Mouse (Mus musculus) embryonic facial prominence, embryonic 11.5 days (tissue): ENCODE measurements around the gene Cx3cr1. TPM values are rescaled to one million over a fixed set of nuclear protein-coding genes. Genes with fewer than 3 reads are reported as not detected.
"Not testable (repeated sequence)": the region's sequence is repeated elsewhere in the genome, so short reads cannot be mapped to it uniquely, and the experiment has no call there.

Source experiments
- ATAC-seq: fragments of 200-750 bp; cut with Nextera tagmentation; replicated peaks from 2 replicates; pipeline ENCODE4 v1.8.0; 2017; ENCODE audit warnings: low read depth; ENCODE audit not compliant: insufficient number of reproducible peaks, low FRiP score, low TSS enrichment
- DNase-seq: peaks from one replicate; pipeline ENCODE4 v3.0.0-alpha.2; 2015; ENCODE audit warnings: low spot score
- H3K27ac ChIP-seq: fragments of 300-500 bp; sonication (generic); replicated peaks from 2 replicates; pipeline ENCODE4 v1.5.1; 2014; ENCODE audit warnings: mild to moderate bottlenecking, low read depth, low read length, control low read depth
- H3K27me3 ChIP-seq: fragments of 300-500 bp; sonication (generic); 2 replicates; pipeline ENCODE4 v1.6.1; 2014; ENCODE audit warnings: mild to moderate bottlenecking, low read length, moderate library complexity, mixed read lengths; ENCODE audit not compliant: control insufficient read depth, insufficient read depth
- H3K36me3 ChIP-seq: fragments of 300-500 bp; sonication (generic); replicated peaks from 2 replicates; pipeline ENCODE4 v1.6.1; 2014; ENCODE audit warnings: low read depth, mild to moderate bottlenecking, low read length, moderate library complexity, mixed read lengths; ENCODE audit not compliant: control insufficient read depth, insufficient read depth
- H3K4me1 ChIP-seq: fragments of 300-500 bp; sonication (generic); 2 replicates; pipeline ENCODE4 v1.6.1; 2014; ENCODE audit warnings: low read length, mixed read lengths; ENCODE audit not compliant: control insufficient read depth, insufficient read depth
- H3K4me2 ChIP-seq: fragments of 300-500 bp; sonication (generic); 2 replicates; pipeline ENCODE4 v1.6.1; 2014; ENCODE audit warnings: low read depth, mild to moderate bottlenecking, control low read depth, low read length, moderate library complexity
- H3K4me3 ChIP-seq: fragments of 300-500 bp; sonication (generic); 2 replicates; pipeline ENCODE4 v1.5.1; 2014; ENCODE audit warnings: low read depth, low read length, control low read depth
- H3K9ac ChIP-seq: fragments of 300-500 bp; sonication (generic); replicated peaks from 2 replicates; pipeline ENCODE4 v1.6.1; 2014; ENCODE audit warnings: mild to moderate bottlenecking, control low read depth, low read length
- H3K9me3 ChIP-seq: fragments of 300-500 bp; sonication (generic); replicated peaks from 2 replicates; pipeline ENCODE4 v1.6.1; 2016; ENCODE audit warnings: mild to moderate bottlenecking, low read length, inconsistent platforms, mixed read lengths; ENCODE audit not compliant: control insufficient read depth
- WGBS: fragments of 180-500 bp; shearing (Covaris S2); extraction: QIAGEN DNeasy Blood & Tissue Kit; methylation state at CpG from one replicate; pipeline ENCODE4 v1.1.7; 2014; 5-methylcytosine and 5-hydroxymethylcytosine counted together
- polyA plus RNA-seq: library from polyadenylated mRNA; unstranded; fragments of >200 nt; fragmentation: Nextera tagmentation; extraction: Ambion mirVana; gene quantifications from 2 replicates; pipeline ENCODE4 v1.2.1, GENCODE M21; 2014

The Cx3cr1 gene
- polyA plus RNA-seq, 1 experiment from 2014 or later, result 2.4 TPM

DNA sequence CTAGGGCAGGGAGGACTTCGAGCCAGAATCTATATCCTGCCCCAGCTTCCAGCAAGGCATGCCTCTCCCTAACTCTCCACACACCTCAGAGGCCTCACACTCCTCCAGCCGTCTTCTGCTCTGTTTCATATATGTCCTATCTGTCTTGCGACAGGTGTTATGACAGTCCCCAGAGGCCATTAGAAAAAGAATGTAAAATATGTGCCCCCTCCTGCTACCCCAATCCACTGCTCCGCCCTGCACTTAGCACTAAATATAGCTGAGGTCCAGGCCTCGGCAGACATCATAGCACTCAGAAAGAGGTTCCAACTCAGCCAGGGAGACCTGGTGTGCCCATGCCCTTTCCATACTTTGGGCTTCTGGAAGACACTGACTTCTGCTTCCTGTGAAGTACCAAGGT lies 48.5 kb downstream of the Cx3cr1 start:
- Histone ChIP-seq H3K27ac (no peak overlapping the region), H3K4me1 (no peaks in the 10 kb centered on the region; the same call in none of the 2 replicates), H3K27me3 (no peaks in the 10 kb centered on the region), H3K36me3 (no peaks in the 10 kb centered on the region), H3K4me2 (no peak overlapping the region), H3K9ac (no peak overlapping the region), H3K9me3 (no peaks in the 10 kb centered on the region), H3K4me3 (no peak overlapping the region)
- ATAC-seq (no peak), DNase-seq (no peak)
- 55% methylated on average over 5 of the region's 5 CpGs for WGBS

DNA sequence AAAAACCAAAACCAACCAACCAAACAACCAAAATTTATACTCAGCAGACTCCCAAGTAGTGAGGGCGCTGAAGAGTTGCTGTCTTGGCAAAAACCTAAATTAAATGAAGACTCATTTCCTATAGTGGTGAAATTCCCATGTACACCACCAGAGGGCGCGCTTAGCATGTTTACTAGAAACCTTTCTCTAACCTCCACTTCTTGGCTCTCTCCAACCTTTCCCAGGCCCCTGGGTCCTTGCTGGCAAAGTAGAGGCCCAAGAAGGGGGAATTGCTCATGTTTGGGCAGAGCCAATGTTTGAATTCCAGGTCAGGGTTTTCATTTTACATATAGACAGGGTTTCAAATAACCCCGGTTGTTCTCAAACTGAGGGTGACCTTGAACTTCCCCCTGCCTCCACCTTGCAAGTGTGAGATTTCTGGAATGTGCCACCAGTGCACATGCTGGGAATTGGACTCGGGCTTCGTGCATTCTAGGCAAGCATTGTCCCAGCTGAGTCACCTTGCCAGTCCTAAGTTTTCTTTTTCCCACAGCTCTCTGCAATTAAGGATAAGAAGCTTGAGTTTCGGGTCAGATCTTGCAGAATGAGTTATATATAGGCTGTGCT lies 49.3 kb downstream of the Cx3cr1 start:
- DNase-seq, result peak; percentile 83
- 39% methylated on average over 7 of the region's 7 CpGs for WGBS

DNA sequence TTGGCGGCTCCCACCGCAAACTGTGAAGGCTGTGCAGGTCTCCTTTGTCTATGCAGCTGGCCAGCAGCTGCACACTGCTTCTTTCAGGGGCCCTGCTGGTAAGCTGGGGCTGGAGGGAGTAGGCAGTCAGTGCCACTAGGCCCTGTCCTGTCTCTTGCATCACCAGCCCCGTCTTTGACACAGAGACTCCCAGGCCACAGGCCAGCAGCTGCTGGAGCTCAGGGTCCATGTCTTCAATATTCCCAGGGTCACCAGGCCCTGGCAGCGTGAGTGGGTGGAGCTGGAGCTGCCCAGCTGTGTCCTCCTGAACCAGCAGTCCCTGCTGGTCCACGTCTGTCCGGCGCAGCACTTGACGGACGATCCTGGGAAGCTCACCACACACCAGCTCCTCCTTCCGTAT lies 52.7 kb downstream of the Cx3cr1 start:
- no peaks in the 10 kb centered on the region for H3K27me3 ChIP-seq
- H3K4me3 ChIP-seq, result no peak overlapping the region
- H3K9ac ChIP-seq, result no peak overlapping the region
- no peaks in the 10 kb centered on the region; the same call in none of the 2 replicates for H3K4me1 ChIP-seq
- no peak overlapping the region for H3K4me2 ChIP-seq
- no peaks in the 10 kb centered on the region for H3K9me3 ChIP-seq
- H3K36me3 ChIP-seq, result no peaks in the 10 kb centered on the region
- H3K27ac ChIP-seq, result no peak overlapping the region
- 77% methylated on average over 10 of the region's 10 CpGs for WGBS
- DNase-seq (no peak), ATAC-seq (no peak)

More for the DNA sequence above, 49.3 kb downstream of the Cx3cr1 start:
- H3K4me1 ChIP-seq, result no peaks in the 10 kb centered on the region; the same call in none of the 2 replicates
- H3K9ac ChIP-seq, result no peak overlapping the region
- no peak overlapping the region for H3K4me2 ChIP-seq
- H3K4me3 ChIP-seq, result no peak overlapping the region
- H3K27ac ChIP-seq, result no peak overlapping the region
- ATAC-seq, result no peak
- H3K36me3 ChIP-seq, result no peaks in the 10 kb centered on the region
- H3K27me3 ChIP-seq, result no peaks in the 10 kb centered on the region
- no peaks in the 10 kb centered on the region for H3K9me3 ChIP-seq

DNA sequence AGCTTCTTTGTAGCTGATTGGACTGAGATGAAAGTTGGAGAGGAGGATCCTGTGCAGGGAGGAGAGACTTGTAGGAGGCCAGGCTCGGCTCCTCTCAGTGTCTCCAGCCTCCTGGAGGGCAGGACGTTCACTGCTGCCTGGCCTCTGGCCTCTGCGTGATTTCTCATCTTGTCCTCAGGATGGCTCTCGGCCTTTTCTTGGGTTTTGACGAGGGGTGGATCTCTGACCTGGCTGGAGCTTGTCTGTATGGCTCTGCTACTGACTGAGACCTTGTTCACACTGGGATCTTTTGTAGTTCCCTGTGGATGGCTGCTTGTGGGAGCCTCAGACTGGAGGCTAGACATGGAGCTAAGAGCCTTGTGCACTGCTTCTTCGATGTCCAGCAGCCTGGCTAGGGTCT lies 54.9 kb downstream of the Cx3cr1 start:
- Histone ChIP-seq H3K27ac (no peak overlapping the region), H3K4me2 (no peak overlapping the region), H3K4me3 (no peak overlapping the region), H3K27me3 (no peaks in the 10 kb centered on the region), H3K9ac (no peak overlapping the region), H3K4me1 (no peaks in the 10 kb centered on the region), H3K36me3 (no peaks in the 10 kb centered on the region), H3K9me3 (no peaks in the 10 kb centered on the region)
- ATAC-seq, result no peak
- 58% methylated on average over 6 of the region's 6 CpGs for WGBS
- DNase-seq, result no peak

DNA sequence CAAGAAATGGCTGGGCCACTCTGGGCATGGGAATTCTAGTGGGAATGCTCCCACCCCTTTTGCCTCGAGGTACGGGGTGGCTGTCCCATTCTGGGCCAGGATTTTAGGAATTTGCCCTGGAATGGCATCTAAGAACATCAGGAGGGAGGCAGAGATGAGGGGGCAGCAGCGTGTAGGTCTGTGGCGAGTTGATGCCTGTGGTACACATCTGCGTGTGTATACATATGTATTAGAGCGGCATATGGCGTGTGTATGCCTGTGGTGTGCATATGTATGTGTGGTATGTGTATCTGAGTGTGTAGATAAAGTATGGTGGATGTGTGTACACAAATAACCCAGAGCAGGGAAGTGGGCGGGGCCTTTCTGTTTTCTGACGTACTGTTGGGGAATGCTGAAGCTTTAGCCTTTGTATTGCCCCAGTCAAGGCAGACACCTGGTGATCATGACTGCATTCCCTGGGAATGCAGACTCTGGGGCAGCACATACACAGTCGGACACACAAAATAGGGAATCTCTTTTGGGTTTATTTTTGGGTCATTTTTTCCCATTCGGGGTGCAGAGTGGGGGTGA lies 56.3 kb downstream of the Cx3cr1 start:
- Histone ChIP-seq H3K27ac (no peak overlapping the region), H3K9ac (no peak overlapping the region), H3K4me2 (no peak overlapping the region), H3K4me3 (no peak overlapping the region), H3K36me3 (no peaks in the 10 kb centered on the region), H3K4me1 (no peaks in the 10 kb centered on the region), H3K27me3 (no peaks in the 10 kb centered on the region), H3K9me3 (no peaks in the 10 kb centered on the region)
- no peak for ATAC-seq
- 70% methylated on average over 11 of the region's 11 CpGs for WGBS
- DNase-seq, result no peak

DNA sequence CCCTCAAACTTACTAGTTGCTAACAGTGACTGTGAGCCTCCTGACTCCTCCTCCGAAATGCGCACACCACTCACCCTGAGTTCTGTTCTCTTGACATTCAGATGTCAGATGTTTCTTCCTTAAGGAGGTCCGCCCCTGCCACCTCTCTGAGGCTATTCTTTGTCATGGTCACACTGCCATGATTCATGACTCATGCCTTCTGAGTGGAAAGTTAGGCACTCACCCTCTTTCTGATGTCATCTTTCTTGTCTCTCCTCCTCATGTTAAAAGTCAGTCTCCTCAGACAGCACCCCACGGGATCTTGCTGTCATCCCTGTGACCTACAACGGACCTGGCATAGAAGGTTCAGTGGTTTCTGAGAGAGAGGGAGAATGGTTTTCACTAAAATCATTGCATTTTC lies 56.9 kb downstream of the Cx3cr1 start:
- no peaks in the 10 kb centered on the region for H3K27me3 ChIP-seq
- H3K4me1 ChIP-seq, result no peaks in the 10 kb centered on the region
- WGBS, result 87% methylated on average over 5 of the region's 5 CpGs
- no peak overlapping the region for H3K27ac ChIP-seq
- ATAC-seq (no peak), DNase-seq (no peak)
- H3K9me3 ChIP-seq, result no peaks in the 10 kb centered on the region
- no peak overlapping the region for H3K9ac ChIP-seq
- H3K36me3 ChIP-seq, result no peaks in the 10 kb centered on the region
- H3K4me2 ChIP-seq, result no peak overlapping the region
- no peak overlapping the region for H3K4me3 ChIP-seq

DNA sequence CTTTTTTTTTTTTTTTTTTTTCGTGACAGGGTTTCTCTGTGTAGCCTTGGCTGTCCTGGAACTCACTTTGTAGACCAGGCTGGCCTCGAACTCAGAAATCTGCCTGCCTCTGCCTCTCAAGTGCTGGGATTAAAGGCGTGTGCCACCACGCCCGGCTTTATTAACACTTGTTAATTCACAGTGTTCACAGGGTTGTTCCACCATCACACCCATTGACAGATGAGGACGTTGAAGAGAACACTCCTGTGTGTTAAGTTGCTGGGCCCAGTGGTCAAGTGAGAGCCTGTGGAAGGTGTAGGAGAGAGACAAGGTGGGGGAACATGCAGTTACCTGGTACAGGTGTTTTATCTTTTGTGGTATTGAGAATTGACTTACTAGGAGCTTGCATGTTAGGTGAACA lies 57.5 kb downstream of the Cx3cr1 start:
- 79% methylated on average over 6 of the region's 6 CpGs for WGBS
- not testable (repeated sequence) for H3K4me1 ChIP-seq

DNA sequence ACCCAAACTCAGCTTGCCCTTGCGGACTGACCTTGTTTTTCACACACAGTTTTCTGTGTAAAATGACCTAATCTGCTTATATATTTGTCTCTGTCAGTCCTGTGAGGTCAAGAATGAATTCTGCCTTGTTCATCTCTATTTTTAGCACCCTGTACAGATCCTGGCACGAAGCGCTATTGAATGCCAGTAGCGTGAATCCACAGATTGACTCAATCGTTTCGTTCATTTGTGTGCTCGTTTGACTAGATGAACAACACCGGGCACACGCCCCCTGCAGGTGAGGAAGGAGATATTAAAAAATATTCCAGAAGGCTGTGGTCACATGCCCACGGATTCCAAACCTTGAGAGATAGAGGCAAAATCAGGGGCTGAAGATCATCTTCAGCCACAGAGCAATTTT lies 58.1 kb downstream of the Cx3cr1 start:
- Histone ChIP-seq H3K27ac (no peak overlapping the region), H3K9ac (no peak overlapping the region), H3K4me2 (peak overlapping the region; percentile 89), H3K4me1 (no peaks in the 10 kb centered on the region), H3K36me3 (no peaks in the 10 kb centered on the region), H3K9me3 (no peaks in the 10 kb centered on the region), H3K4me3 (peak overlapping the region; percentile 34), H3K27me3 (no peaks in the 10 kb centered on the region)
- DNase-seq (peak; percentile 82), ATAC-seq (peak; percentile 31)
- WGBS, result 3% methylated on average over 10 of the region's 10 CpGs

More for the DNA sequence above, 57.5 kb downstream of the Cx3cr1 start:
- H3K27ac ChIP-seq, H3K4me2 ChIP-seq, H3K9me3 ChIP-seq, H3K9ac ChIP-seq, H3K27me3 ChIP-seq, H3K36me3 ChIP-seq, DNase-seq, H3K4me3 ChIP-seq, ATAC-seq: not testable (repeated sequence)
